Mouse (Mus musculus): Measurements from ENCODE around the gene Gm6902. TPM values are rescaled to one million over a fixed set of nuclear protein-coding genes. Genes with fewer than 3 reads are reported as not detected.
"Not testable (repeated sequence)": the region's sequence is repeated elsewhere in the genome, so short reads cannot be mapped to it uniquely, and the experiment has no call there.

The Gm6902 gene
- not detected in 2 replicates for total RNA-seq (2021)
- long read RNA-seq, experiment 1: 0 reads
- long read RNA-seq, experiment 2: 0 reads

DNA sequence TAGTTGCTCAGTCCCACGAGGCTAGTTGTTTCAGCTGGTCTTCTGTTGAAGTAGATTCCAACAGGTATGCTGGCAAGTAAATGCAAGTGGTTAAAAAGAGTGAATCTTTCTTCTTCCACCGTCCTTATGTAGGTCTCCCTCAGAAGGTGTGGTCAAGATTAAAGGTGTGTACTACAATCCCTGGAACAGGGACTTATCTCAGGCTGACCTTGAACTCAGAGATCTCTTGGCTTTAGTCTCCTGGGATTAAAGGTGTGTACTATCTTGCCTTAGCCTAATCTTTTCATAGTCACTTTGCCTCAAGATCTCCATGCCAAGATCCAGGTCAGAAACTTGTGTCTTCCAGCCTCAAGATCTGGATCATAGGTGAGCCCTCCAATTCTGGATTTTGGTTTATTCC is at the start of gene Gm6902:
Gm6902 (minus strand) TSS at position 101 of the 400 bp plus-strand sequence.
- DNase-seq: not testable (repeated sequence)

DNA sequence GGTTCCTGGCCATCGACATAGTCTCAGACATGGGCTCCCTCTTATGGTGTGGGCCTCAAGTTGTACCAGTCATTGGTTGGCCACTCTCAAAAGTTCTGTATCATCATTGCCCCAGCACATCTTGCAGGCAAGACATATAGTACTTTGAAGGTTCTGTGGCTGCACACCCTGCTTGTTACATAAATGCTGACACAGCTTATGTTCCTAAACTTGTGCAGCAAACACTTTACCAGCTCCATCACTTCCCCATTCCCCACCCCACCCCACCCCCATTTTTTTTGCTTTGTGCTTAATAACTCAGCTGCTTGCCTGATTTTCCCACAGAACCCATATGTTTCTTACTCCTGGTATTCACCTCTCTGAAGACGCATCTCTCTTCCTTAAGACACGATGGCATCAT is 22.2 kb upstream of the Gm6902 start, which contains the start of gene Nlrp4e:
Nlrp4e (plus strand) TSS at position 301 of the 400 bp plus-strand sequence.
- not testable (repeated sequence) for DNase-seq

DNA sequence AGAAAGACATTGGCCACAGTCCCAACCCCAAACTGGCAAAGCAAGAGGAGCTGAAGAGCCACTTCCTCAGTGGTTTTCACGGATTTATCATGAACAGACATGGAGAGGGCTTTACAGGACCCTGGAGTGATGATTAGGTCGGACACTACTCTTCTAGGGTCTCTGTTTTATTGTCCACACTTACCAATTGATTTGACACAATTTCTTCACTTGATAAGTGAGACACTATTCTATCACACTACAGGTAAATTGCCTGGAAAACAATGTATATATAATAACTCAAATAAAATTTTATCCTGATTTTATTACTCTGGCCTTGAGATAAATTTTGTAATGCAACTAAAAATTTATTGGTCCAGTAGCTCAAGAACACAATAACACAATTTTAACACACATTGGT is 27.1 kb downstream of the Gm6902 start, which contains the start of gene Vmn1r166:
Vmn1r166 (minus strand) TSS at position 101 of the 400 bp plus-strand sequence.
- DNase-seq: not testable (repeated sequence)

Other genes with a start within 250 kb of the Gm6902 start
- not detected in 2 replicates for gene Vmn1r163, start 223.4 kb downstream of the Gm6902 start, total RNA-seq (2021)
- gene Gm8720, start 211.4 kb downstream of the Gm6902 start, total RNA-seq (2021): not detected in 2 replicates
- gene Gm10662, start 134.4 kb downstream of the Gm6902 start, total RNA-seq (2021): not detected in 2 replicates
- not detected in 2 replicates for gene Vmn1r165, start 61.6 kb downstream of the Gm6902 start, total RNA-seq (2021)
- not detected in 2 replicates for gene Vmn1r166, start 27.2 kb downstream of the Gm6902 start, total RNA-seq (2021)
- gene Nlrp4e, start 22.3 kb upstream of the Gm6902 start, total RNA-seq (2021): not detected in 2 replicates
- not detected in 2 replicates for gene Nlrp5, start 107.0 kb upstream of the Gm6902 start, total RNA-seq (2021)
- not detected in 2 replicates for gene Vmn1r167, start 228.3 kb upstream of the Gm6902 start, total RNA-seq (2021)